Mouse (Mus musculus) left cerebral cortex, postnatal 14 days (tissue): ENCODE measurements around the gene Cldn8. TPM values are rescaled to one million over a fixed set of nuclear protein-coding genes. Genes with fewer than 3 reads are reported as not detected.

Experiments used
- DNase-seq, 2 experiments: peaks; one replicate each; pipeline ENCODE4 v3.0.0; 2021 to 2022; ENCODE audit warnings: low spot score in 2 of 2, mixed read lengths in 1 of 2
- intact Hi-C: fragments of 180-260 bp; cut with DNase I; formaldehyde crosslinking; loops from one replicate; pipeline ENCODE4 v1.15.1; 2025
- long read RNA-seq, 2 experiments: library from polyadenylated mRNA; stranded (forward); transcript quantifications; one replicate each; pipeline ENCODE4 v2.0.0; 2021
- total RNA-seq, 2 experiments: library from RNA; stranded (reverse); gene quantifications; 2 replicates each; pipeline ENCODE4 v1.2.3; 2021

Gene Cldn8
- total RNA-seq, result not detected
- long read RNA-seq, experiment 1, result 0 reads
- long read RNA-seq, experiment 2, result 0 reads

GRCm38 (mm10) chr16:88563045-88563913, at the start of gene Cldn8:
Gene Cldn8, minus strand, starts transcription at chr16:88563183.
- intact Hi-C loops, result no loop called here
- no peak for DNase-seq

- no peak for DNase-seq
- intact Hi-C loops, result no loop called here
These were observed 49.7 kb upstream of the Cldn8 start for GRCm38 (mm10) chr16:88612712-88613111.

GRCm38 (mm10) chr16:88611922-88612321, 48.9 kb upstream of the Cldn8 start, which contains the start of gene Krtap24-1:
Gene Krtap24-1, minus strand, starts transcription at chr16:88612279.
- no peak for DNase-seq
- intact Hi-C loops, result no loop called here

- DNase-seq, result no peak
- intact Hi-C loops, result no loop called here
These were observed 41.6 kb upstream of the Cldn8 start for GRCm38 (mm10) chr16:88604570-88604969.

GRCm38 (mm10) chr16:88602464-88602863, 39.5 kb upstream of the Cldn8 start:
- no peak for DNase-seq
- intact Hi-C loops, result no loop called here

GRCm38 (mm10) chr16:88600303-88600702, 37.3 kb upstream of the Cldn8 start:
- no peak for DNase-seq
- intact Hi-C loops, result no loop called here

- intact Hi-C loops, result no loop called here
- DNase-seq, result no peak
These were observed 36.7 kb upstream of the Cldn8 start for GRCm38 (mm10) chr16:88599504-88600237.

- intact Hi-C loops, result no loop called here
- DNase-seq, result no peak
These were observed 29.8 kb upstream of the Cldn8 start for GRCm38 (mm10) chr16:88592758-88593157.

GRCm38 (mm10) chr16:88583338-88583737, 20.4 kb upstream of the Cldn8 start:
- DNase-seq, result no peak
- intact Hi-C loops, result no loop called here

- no peak for DNase-seq
- intact Hi-C loops, result no loop called here
These were observed 13.1 kb upstream of the Cldn8 start for GRCm38 (mm10) chr16:88575885-88576679.

GRCm38 (mm10) chr16:88572904-88573404, 10.0 kb upstream of the Cldn8 start:
- intact Hi-C loops, result no loop called here
- DNase-seq, result no peak

GRCm38 (mm10) chr16:88570136-88570535, 7.2 kb upstream of the Cldn8 start:
- intact Hi-C loops, result no loop called here
- no peak for DNase-seq

GRCm38 (mm10) chr16:88569732-88570131, 6.7 kb upstream of the Cldn8 start:
- intact Hi-C loops, result no loop called here
- DNase-seq, result no peak

- no peak for DNase-seq
- intact Hi-C loops, result no loop called here
These were observed 6.1 kb upstream of the Cldn8 start for GRCm38 (mm10) chr16:88569096-88569495.

- intact Hi-C loops, result no loop called here
- DNase-seq, result no peak
These were observed 1.3 kb downstream of the Cldn8 start for GRCm38 (mm10) chr16:88561617-88562164.

- intact Hi-C loops, result no loop called here
- DNase-seq, result peak; percentile 8 to 35
These were observed 20.5 kb downstream of the Cldn8 start for GRCm38 (mm10) chr16:88542488-88542887.

GRCm38 (mm10) chr16:88539841-88540487, 23.0 kb downstream of the Cldn8 start:
- intact Hi-C loops, result no loop called here
- DNase-seq, result no peak

GRCm38 (mm10) chr16:88511348-88511747, 51.6 kb downstream of the Cldn8 start:
- no peak for DNase-seq
- intact Hi-C loops, result no loop called here
